Mouse (Mus musculus) lung, adult 2 months (tissue): Measurements from ENCODE around the gene Slc25a38.

Experiments used
- CTCF ChIP-seq: fragments of 200-500 bp; IDR thresholded peaks from 2 replicates; pipeline ENCODE4 v1.5.1; 2011; ENCODE audit warnings: mild to moderate bottlenecking, low read length, control low read depth; ENCODE audit not compliant: insufficient read depth
- POLR2A ChIP-seq: fragments of 200-500 bp; IDR thresholded peaks from 2 replicates; pipeline ENCODE4 v1.6.1; 2011; ENCODE audit warnings: low read depth, mild to moderate bottlenecking, control low read depth, low read length, borderline replicate concordance; ENCODE audit errors: extremely low read depth

DNA sequence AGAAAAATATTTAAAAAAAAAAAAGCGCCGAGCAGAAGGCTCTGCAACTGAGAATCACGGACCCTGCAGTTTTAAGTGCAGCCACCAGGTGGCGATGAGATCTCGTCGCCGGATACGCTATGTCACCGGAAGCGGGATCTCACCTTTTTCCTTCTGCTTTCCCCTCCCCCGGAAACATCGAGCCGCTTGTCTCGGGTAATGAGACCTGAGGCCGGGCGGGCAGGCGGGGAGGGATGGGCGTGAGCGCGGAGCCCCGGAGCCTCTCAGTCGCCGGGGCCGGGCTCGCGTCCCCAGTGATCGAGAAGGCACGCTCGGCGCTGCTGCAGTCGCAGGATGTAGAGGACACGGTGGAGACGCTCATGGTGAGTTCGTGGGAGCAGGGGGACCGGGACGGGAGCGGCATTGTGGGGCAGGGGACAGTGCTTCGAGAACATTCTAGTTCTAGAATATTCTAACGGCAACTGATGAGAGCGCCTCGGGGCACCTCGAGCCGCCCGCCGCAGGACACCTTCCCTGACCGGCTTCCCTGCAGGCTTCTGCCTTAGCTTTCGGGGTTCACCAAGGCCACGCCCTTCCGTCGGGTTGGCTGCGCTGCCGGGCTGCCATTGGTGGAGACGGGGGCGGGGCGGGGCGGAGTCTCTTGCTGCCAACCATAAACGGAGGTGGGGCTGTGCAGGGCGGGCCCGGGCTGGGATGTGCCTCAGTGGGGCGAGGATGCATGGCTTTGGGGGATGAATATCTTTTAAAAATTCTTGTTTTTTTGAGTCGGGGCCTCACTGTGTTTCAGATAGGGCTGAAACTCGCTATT is at the start of gene Slc25a38:
- peak; percentile 91 for TF ChIP-seq CTCF
- TF ChIP-seq POLR2A: peak; percentile 76; the same call in 1 of the 2 replicates
